Mouse (Mus musculus) heart, embryonic 14.5 days (tissue): ENCODE results near the gene Myo1d. TPM values are rescaled to one million over a fixed set of nuclear protein-coding genes. Genes with fewer than 3 reads are reported as not detected.
A peak's percentile ranks its signal among the peaks of the same experiment; 100 is the strongest.

Experiments used
- ATAC-seq: fragments of 200-750 bp; cut with Nextera tagmentation; 2 replicates; pipeline ENCODE4 v1.8.0; 2017; ENCODE audit warnings: low read depth, moderate TSS enrichment; ENCODE audit not compliant: insufficient number of reproducible peaks, insufficient read depth, low FRiP score
- H3K27ac ChIP-seq, 2 experiments: fragments of 200-500 bp in 1 of 2; fragments of 300-500 bp in 1 of 2; sonication (generic) in 1 of 2; replicated peaks in 1 of 2; 2 replicates each; pipeline ENCODE4 v1.5.1; 2012 to 2014; ENCODE audit warnings: low read depth in 2 of 2, low read length in 2 of 2, control low read depth in 1 of 2, mild to moderate bottlenecking in 1 of 2, mixed read lengths in 1 of 2; ENCODE audit not compliant: control insufficient read depth in 1 of 2, insufficient read depth in 1 of 2
- H3K27me3 ChIP-seq: fragments of 300-500 bp; sonication (generic); 2 replicates; pipeline ENCODE4 v1.6.1; 2014; ENCODE audit warnings: mild to moderate bottlenecking, low read length, control low read depth; ENCODE audit not compliant: control insufficient read depth, insufficient read depth
- H3K36me3 ChIP-seq: fragments of 300-500 bp; sonication (generic); 2 replicates; pipeline ENCODE4 v1.6.1; 2014; ENCODE audit warnings: mild to moderate bottlenecking, control low read depth, low read length, mixed read lengths; ENCODE audit not compliant: control insufficient read depth, insufficient read depth
- H3K4me1 ChIP-seq, 2 experiments: fragments of 200-500 bp in 1 of 2; fragments of 300-500 bp in 1 of 2; sonication (generic) in 1 of 2; 2 replicates each; pipeline ENCODE4 v1.6.1; 2012 to 2014; ENCODE audit warnings: low read length in 2 of 2, control low read depth in 1 of 2, mixed read lengths in 1 of 2; ENCODE audit not compliant: control insufficient read depth in 2 of 2, insufficient read depth in 2 of 2
- H3K4me2 ChIP-seq: fragments of 300-500 bp; sonication (generic); 2 replicates; pipeline ENCODE4 v1.6.1; 2014; ENCODE audit warnings: mild to moderate bottlenecking, low read length
- H3K4me3 ChIP-seq, 2 experiments: fragments of 200-500 bp in 1 of 2; fragments of 300-500 bp in 1 of 2; sonication (generic) in 1 of 2; 2 replicates each; pipeline ENCODE4 v1.5.1; 2012 to 2014; ENCODE audit warnings: low read length in 2 of 2, mild to moderate bottlenecking in 2 of 2, control low read depth in 1 of 2, low read depth in 1 of 2, moderate library complexity in 1 of 2; ENCODE audit not compliant: control insufficient read depth in 1 of 2, insufficient read depth in 1 of 2
- H3K9ac ChIP-seq: fragments of 300-500 bp; sonication (generic); 2 replicates; pipeline ENCODE4 v1.6.1; 2014; ENCODE audit warnings: mild to moderate bottlenecking, low read length
- H3K9me3 ChIP-seq: fragments of 300-500 bp; sonication (generic); 2 replicates; pipeline ENCODE4 v1.6.1; 2016; ENCODE audit warnings: low read length, control low read depth; ENCODE audit not compliant: control insufficient read depth
- WGBS: fragments of 180-500 bp; shearing (Covaris S2); extraction: QIAGEN DNeasy Blood & Tissue Kit; methylation state at CpG from one replicate; pipeline ENCODE4 v1.1.7; 2014; 5-methylcytosine and 5-hydroxymethylcytosine counted together
- polyA plus RNA-seq: library from polyadenylated mRNA; unstranded; fragments of >200 nt; fragmentation: Nextera tagmentation; extraction: Ambion mirVana; gene quantifications from 2 replicates; pipeline ENCODE4 v1.2.1, GENCODE M21; 2014

The Myo1d gene
- polyA plus RNA-seq, 1 experiment from 2014 or later, result 9.6 TPM

GRCm38 (mm10) chr11:80771186-80771585 lies 8.6 kb downstream of the Myo1d start:
- H3K36me3 ChIP-seq, result no peaks in the 10 kb centered on the region
- H3K27me3 ChIP-seq, result no peaks in the 10 kb centered on the region
- ATAC-seq, result no peak
- no peaks in the 10 kb centered on the region for H3K9me3 ChIP-seq
- peaks cover 15 to 21% of the 10 kb centered on the region in 2 experiments for H3K4me1 ChIP-seq
- no peak overlapping the region for H3K4me3 ChIP-seq
- WGBS, result 85% methylated on average over 3 of the region's 3 CpGs
- no peak overlapping the region for H3K27ac ChIP-seq
- no peak overlapping the region for H3K9ac ChIP-seq
- no peak overlapping the region for H3K4me2 ChIP-seq

DNA sequence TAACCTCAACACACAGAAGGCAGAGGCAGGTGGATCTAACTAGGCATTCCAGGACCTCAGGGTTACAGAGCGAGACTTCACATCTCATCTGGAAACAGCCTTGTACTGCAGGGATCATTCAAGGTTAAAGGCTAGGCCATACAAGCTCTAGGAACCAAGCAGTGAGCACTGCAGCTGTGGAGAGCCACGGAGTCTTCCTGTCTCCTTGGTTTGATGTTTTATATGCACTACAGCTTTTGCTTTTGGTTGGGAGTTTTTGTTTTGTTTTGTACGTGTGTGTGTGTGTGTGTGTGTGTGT lies 12.6 kb downstream of the Myo1d start:
- Histone ChIP-seq H3K4me2 (no peak overlapping the region), H3K9ac (no peak overlapping the region), H3K36me3 (no peaks in the 10 kb centered on the region), H3K4me3 (no peak overlapping the region), H3K9me3 (no peaks in the 10 kb centered on the region), H3K4me1 (peaks cover 7 to 10% of the 10 kb centered on the region in 2 experiments), H3K27ac (no peak overlapping the region), H3K27me3 (no peaks in the 10 kb centered on the region)
- 70% methylated on average over 3 of the region's 3 CpGs for WGBS
- ATAC-seq, result no peak

DNA sequence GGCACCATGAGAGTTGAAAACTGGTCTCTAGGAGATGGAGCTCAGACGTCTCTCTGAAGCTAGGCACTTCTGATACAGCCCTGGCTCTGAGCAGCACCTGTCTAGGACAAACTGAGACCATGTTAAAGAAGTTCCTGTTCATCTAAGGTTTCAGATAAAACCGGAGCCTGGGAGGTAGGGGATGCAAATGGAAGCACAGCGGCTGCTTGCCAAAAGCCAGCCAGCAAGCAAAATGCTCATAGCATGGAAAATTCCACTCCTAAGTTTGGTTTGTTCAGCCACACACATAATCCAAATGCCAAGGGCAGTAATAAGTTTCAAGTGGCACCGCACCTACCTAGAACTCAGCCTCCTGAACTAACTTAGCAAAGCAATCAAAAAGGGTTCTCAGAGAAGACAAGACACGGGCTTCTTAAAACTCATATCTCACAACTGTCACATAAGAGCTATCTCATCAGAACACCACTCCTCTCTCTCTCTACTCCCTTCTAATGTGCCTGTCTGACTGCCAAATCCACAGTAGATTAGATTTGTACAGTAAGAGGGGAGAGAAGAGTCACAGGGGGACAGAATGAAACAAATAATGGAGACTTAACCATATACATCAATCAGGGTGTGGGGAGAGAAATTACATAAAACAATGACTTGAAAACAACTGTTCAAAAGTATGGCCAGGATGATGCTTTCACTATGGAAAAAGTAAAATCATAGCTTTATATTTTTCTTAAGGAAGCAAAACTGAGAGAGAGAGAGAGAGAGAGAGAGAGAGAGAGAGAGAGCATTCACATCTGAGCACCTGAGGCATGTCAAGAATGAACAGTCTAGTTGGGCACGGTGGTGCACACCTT lies 13.1 kb downstream of the Myo1d start:
- 0 out of 4 replicates have a peak overlapping the region, but pooled peaks of 1 of the 2 experiments have one; percentile 19 for H3K27ac ChIP-seq

GRCm38 (mm10) chr11:80766068-80766467 lies 13.8 kb downstream of the Myo1d start:
- ATAC-seq, result no peak
- Histone ChIP-seq H3K4me1 (peaks cover 7 to 10% of the 10 kb centered on the region in 2 experiments), H3K4me3 (no peak overlapping the region), H3K27me3 (no peaks in the 10 kb centered on the region), H3K27ac (0 out of 4 replicates have a peak overlapping the region, but pooled peaks of 1 of the 2 experiments have one; percentile 19), H3K9me3 (no peaks in the 10 kb centered on the region), H3K4me2 (no peak overlapping the region), H3K36me3 (no peaks in the 10 kb centered on the region), H3K9ac (no peak overlapping the region)
- WGBS, result 88% methylated on average over 4 of the region's 4 CpGs

More for the DNA sequence above, 13.1 kb downstream of the Myo1d start:
- Histone ChIP-seq H3K36me3 (no peaks in the 10 kb centered on the region), H3K9ac (no peak overlapping the region), H3K9me3 (no peaks in the 10 kb centered on the region), H3K4me3 (no peak overlapping the region), H3K27me3 (no peaks in the 10 kb centered on the region), H3K4me2 (no peak overlapping the region), H3K4me1 (peaks cover 7 to 10% of the 10 kb centered on the region in 2 experiments)
- 45% methylated on average over 6 of the region's 6 CpGs for WGBS
- ATAC-seq, result no peak

DNA sequence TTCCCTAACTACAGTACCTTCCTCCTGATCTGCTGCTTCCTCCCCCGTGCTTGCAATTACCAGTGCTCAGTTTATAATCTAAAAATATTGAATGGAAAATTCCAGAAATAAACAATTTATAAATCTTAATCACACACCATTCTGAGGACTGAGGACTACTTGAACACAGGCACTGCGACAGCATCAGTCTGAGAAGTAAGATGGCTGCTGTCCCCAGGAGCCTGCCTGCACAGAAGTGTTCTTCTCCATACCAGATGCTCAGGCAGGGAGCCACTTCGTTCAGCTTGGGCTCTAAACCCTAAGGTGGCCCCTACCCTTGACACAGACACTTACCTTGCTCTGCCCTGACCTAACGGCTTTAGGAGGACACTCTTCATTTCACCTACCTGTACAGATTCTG lies 17.8 kb downstream of the Myo1d start:
- WGBS, result 67% methylated on average over 4 of the region's 4 CpGs
- H3K9me3 ChIP-seq, result no peaks in the 10 kb centered on the region
- no peak overlapping the region for H3K4me2 ChIP-seq
- no peak for ATAC-seq
- no peak overlapping the region for H3K4me3 ChIP-seq
- no peak overlapping the region for H3K9ac ChIP-seq
- no peak overlapping the region for H3K27ac ChIP-seq
- H3K36me3 ChIP-seq, result no peaks in the 10 kb centered on the region
- no peaks in the 10 kb centered on the region for H3K27me3 ChIP-seq
- peaks cover 4 to 10% of the 10 kb centered on the region in 2 experiments for H3K4me1 ChIP-seq

DNA sequence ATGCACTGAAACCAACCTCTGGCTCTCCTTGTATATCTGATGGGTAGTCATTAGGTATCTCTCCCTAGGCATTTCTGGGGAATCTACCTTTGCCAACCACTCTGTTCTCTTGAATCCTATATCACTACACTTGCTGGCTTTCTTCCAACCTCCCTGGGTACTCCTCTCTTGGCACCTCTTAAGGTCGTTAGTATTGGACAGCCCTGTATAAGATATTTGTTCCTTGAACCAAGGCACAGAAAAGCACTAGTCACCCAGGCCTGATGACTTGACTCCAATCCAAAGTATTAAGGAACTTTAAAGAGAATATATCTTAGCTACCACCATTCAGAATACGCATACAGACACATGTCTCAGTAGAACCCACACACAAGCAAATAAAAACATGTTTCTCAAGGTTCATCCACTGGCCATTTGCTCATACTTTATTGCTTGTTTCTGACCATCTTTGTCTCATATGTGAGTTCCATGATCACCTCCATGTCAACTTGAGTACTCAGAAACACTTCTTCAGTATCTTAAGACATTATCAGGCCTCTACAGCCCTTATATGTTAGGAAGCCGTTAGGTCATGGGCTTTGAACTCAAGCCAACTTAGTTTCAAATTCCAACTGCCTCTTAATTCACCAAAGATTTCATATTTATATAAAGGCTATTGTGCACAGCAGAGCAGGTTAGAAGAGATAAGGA lies 18.4 kb downstream of the Myo1d start:
- peaks cover 3 to 4% of the 10 kb centered on the region in 2 experiments for H3K4me1 ChIP-seq
- H3K27me3 ChIP-seq, result no peaks in the 10 kb centered on the region
- no peaks in the 10 kb centered on the region for H3K9me3 ChIP-seq
- H3K9ac ChIP-seq, result no peak overlapping the region
- ATAC-seq, result no peak
- WGBS, result 58% methylated on average over 3 of the region's 3 CpGs
- H3K36me3 ChIP-seq, result no peaks in the 10 kb centered on the region
- no peak overlapping the region for H3K4me2 ChIP-seq
- no peak overlapping the region for H3K4me3 ChIP-seq
- H3K27ac ChIP-seq, result no peak overlapping the region

GRCm38 (mm10) chr11:80759023-80759422 lies 20.8 kb downstream of the Myo1d start:
- Histone ChIP-seq H3K36me3 (no peaks in the 10 kb centered on the region), H3K4me1 (no peaks in the 10 kb centered on the region), H3K9ac (no peak overlapping the region), H3K4me3 (no peak overlapping the region), H3K27me3 (no peaks in the 10 kb centered on the region), H3K9me3 (no peaks in the 10 kb centered on the region), H3K27ac (no peak overlapping the region), H3K4me2 (no peak overlapping the region)
- no peak for ATAC-seq
- 75% methylated on average over 3 of the region's 3 CpGs for WGBS
